Mouse (Mus musculus) brain, embryonic 14.5 days (tissue): ENCODE measurements at regions not wholly inside any gene's neighbourhood (a gene's known extent, or its start where the extent isn't known, plus 50 kb on each side); places are given as distances from the start of the nearest gene placed in this dataset.

ENCODE experiments used
- CTCF ChIP-seq: fragments of 200-500 bp; IDR thresholded peaks from 2 replicates; pipeline ENCODE4 v1.5.1; 2012; ENCODE audit warnings: inconsistent platforms, mild to moderate bottlenecking, moderate library complexity, borderline replicate concordance; ENCODE audit not compliant: insufficient read depth, insufficient read length; ENCODE audit errors: extremely low read depth
- POLR2A ChIP-seq: fragments of 200-500 bp; IDR thresholded peaks from 2 replicates; pipeline ENCODE4 v1.6.1; 2012; ENCODE audit warnings: mild to moderate bottlenecking, inconsistent platforms, borderline replicate concordance; ENCODE audit not compliant: poor library complexity, insufficient read depth, insufficient read length, severe bottlenecking; ENCODE audit errors: extremely low read depth

- TF ChIP-seq CTCF, result no peak
- TF ChIP-seq POLR2A, result no peak
Observed at GRCm38 (mm10) chr6:51263595-51263994, 168.9 kb upstream of the Nfe2l3 start.
